Mouse (Mus musculus) midbrain, embryonic 11.5 days (tissue): ENCODE measurements at regions not wholly inside any gene's neighbourhood (a gene's known extent, or its start where the extent isn't known, plus 50 kb on each side); places are given as distances from the start of the nearest gene placed in this dataset.
A peak's percentile ranks its signal among the peaks of the same experiment; 100 is the strongest.

Experiments
- ATAC-seq: fragments of 200-750 bp; cut with Nextera tagmentation; 2 replicates; pipeline ENCODE4 v1.8.0; 2017; ENCODE audit warnings: moderate TSS enrichment, moderate library complexity; ENCODE audit not compliant: low FRiP score
- DNase-seq: peaks from one replicate; pipeline ENCODE4 v3.0.0; 2015; ENCODE audit warnings: low spot score; ENCODE audit errors: missing footprints
- H3K27ac ChIP-seq: fragments of 300-500 bp; sonication (generic); 2 replicates; pipeline ENCODE4 v1.5.1; 2014; ENCODE audit warnings: low read depth, low read length
- H3K27me3 ChIP-seq: fragments of 300-500 bp; sonication (generic); 2 replicates; pipeline ENCODE4 v1.6.1; 2014; ENCODE audit warnings: mild to moderate bottlenecking, low read length, moderate library complexity, mixed read lengths; ENCODE audit not compliant: control insufficient read depth, insufficient read depth
- H3K36me3 ChIP-seq: fragments of 300-500 bp; sonication (generic); 2 replicates; pipeline ENCODE4 v1.6.1; 2014; ENCODE audit warnings: mild to moderate bottlenecking, low read length, moderate library complexity, mixed read lengths; ENCODE audit not compliant: control insufficient read depth, insufficient read depth
- H3K4me1 ChIP-seq: fragments of 300-500 bp; sonication (generic); 2 replicates; pipeline ENCODE4 v1.6.1; 2014; ENCODE audit warnings: low read length; ENCODE audit not compliant: control insufficient read depth, insufficient read depth
- H3K4me2 ChIP-seq: fragments of 300-500 bp; sonication (generic); 2 replicates; pipeline ENCODE4 v1.6.1; 2014; ENCODE audit warnings: mild to moderate bottlenecking, moderate library complexity
- H3K4me3 ChIP-seq: fragments of 300-500 bp; sonication (generic); 2 replicates; pipeline ENCODE4 v1.5.1; 2014; ENCODE audit warnings: low read depth, low read length
- H3K9ac ChIP-seq: fragments of 300-500 bp; sonication (generic); 2 replicates; pipeline ENCODE4 v1.6.1; 2014; ENCODE audit warnings: low read length
- H3K9me3 ChIP-seq: fragments of 300-500 bp; sonication (generic); 2 replicates; pipeline ENCODE4 v1.6.1; 2016; ENCODE audit warnings: low read length; ENCODE audit not compliant: control insufficient read depth
- WGBS: fragments of 180-500 bp; shearing (Covaris S2); extraction: QIAGEN DNeasy Blood & Tissue Kit; methylation state at CpG from one replicate; pipeline ENCODE4 v1.1.7; 2014; 5-methylcytosine and 5-hydroxymethylcytosine counted together

GRCm38 (mm10) chr12:29337336-29337735, 190.8 kb upstream of the Myt1l start:
- Histone ChIP-seq H3K4me3 (no peak overlapping the region), H3K9ac (no peak overlapping the region), H3K4me1 (peaks cover 2% of the 10 kb centered on the region; the same call in 1 of the 2 replicates), H3K27ac (no peak overlapping the region), H3K4me2 (no peak overlapping the region), H3K36me3 (no peaks in the 10 kb centered on the region), H3K27me3 (no peaks in the 10 kb centered on the region), H3K9me3 (no peaks in the 10 kb centered on the region)
- 96% methylated on average over 2 of the region's 2 CpGs for WGBS
- ATAC-seq (no peak), DNase-seq (peak; percentile 60)

- Histone ChIP-seq H3K4me1 (no peaks in the 10 kb centered on the region), H3K27ac (no peak overlapping the region), H3K9me3 (no peaks in the 10 kb centered on the region), H3K9ac (no peak overlapping the region), H3K36me3 (no peaks in the 10 kb centered on the region), H3K4me2 (no peak overlapping the region), H3K27me3 (no peaks in the 10 kb centered on the region), H3K4me3 (no peak overlapping the region)
- ATAC-seq (no peak), DNase-seq (peak; percentile 56)
- 71% methylated on average over 7 of the region's 7 CpGs for WGBS
Observed at GRCm38 (mm10) chr12:29341388-29341995, 186.7 kb upstream of the Myt1l start.

GRCm38 (mm10) chr12:29343147-29343852, 184.9 kb upstream of the Myt1l start:
- H3K36me3 ChIP-seq: no peaks in the 10 kb centered on the region
- no peaks in the 10 kb centered on the region for H3K27me3 ChIP-seq
- DNase-seq: no peak
- no peaks in the 10 kb centered on the region for H3K9me3 ChIP-seq
- no peak overlapping the region for H3K4me2 ChIP-seq
- H3K27ac ChIP-seq: no peak overlapping the region
- H3K4me1 ChIP-seq: no peaks in the 10 kb centered on the region
- no peak overlapping the region for H3K9ac ChIP-seq
- no peak for ATAC-seq
- H3K4me3 ChIP-seq: no peak overlapping the region
- 78% methylated on average over 12 of the region's 12 CpGs for WGBS

GRCm38 (mm10) chr12:29348698-29349097, 179.5 kb upstream of the Myt1l start:
- H3K4me2 ChIP-seq: no peak overlapping the region
- DNase-seq (no peak), ATAC-seq (no peak)
- WGBS: 98% methylated on average over 2 of the region's 2 CpGs
- no peak overlapping the region for H3K9ac ChIP-seq
- no peaks in the 10 kb centered on the region for H3K27me3 ChIP-seq
- H3K36me3 ChIP-seq: no peaks in the 10 kb centered on the region
- no peak overlapping the region for H3K27ac ChIP-seq
- H3K4me1 ChIP-seq: peaks cover 1% of the 10 kb centered on the region
- H3K4me3 ChIP-seq: no peak overlapping the region
- H3K9me3 ChIP-seq: no peaks in the 10 kb centered on the region

- 80% methylated on average over 9 of the region's 9 CpGs for WGBS
- H3K4me2 ChIP-seq: no peak overlapping the region
- H3K27me3 ChIP-seq: no peaks in the 10 kb centered on the region
- no peak overlapping the region for H3K4me3 ChIP-seq
- no peaks in the 10 kb centered on the region for H3K9me3 ChIP-seq
- H3K9ac ChIP-seq: no peak overlapping the region
- no peaks in the 10 kb centered on the region for H3K36me3 ChIP-seq
- no peak for DNase-seq
- no peak overlapping the region for H3K27ac ChIP-seq
- ATAC-seq: no peak
- H3K4me1 ChIP-seq: peaks cover 5% of the 10 kb centered on the region
Observed at GRCm38 (mm10) chr12:29349146-29349850, 178.9 kb upstream of the Myt1l start.

GRCm38 (mm10) chr12:29353777-29354496, 174.2 kb upstream of the Myt1l start:
- Histone ChIP-seq H3K27ac (no peak overlapping the region; the same call in 1 of the 2 replicates), H3K9ac (no peak overlapping the region), H3K9me3 (no peaks in the 10 kb centered on the region), H3K4me2 (no peak overlapping the region), H3K4me1 (peaks cover 14% of the 10 kb centered on the region), H3K27me3 (no peaks in the 10 kb centered on the region; the same call in 1 of the 2 replicates), H3K36me3 (no peaks in the 10 kb centered on the region), H3K4me3 (no peak overlapping the region)
- 43% methylated on average over 9 of the region's 11 CpGs for WGBS
- ATAC-seq (peak; percentile 43; the same call in 1 of the 2 replicates), DNase-seq (no peak)

- Histone ChIP-seq H3K27ac (no peak overlapping the region), H3K4me3 (no peak overlapping the region), H3K27me3 (no peaks in the 10 kb centered on the region; the same call in 1 of the 2 replicates), H3K4me1 (peaks cover 14% of the 10 kb centered on the region), H3K4me2 (no peak overlapping the region), H3K36me3 (no peaks in the 10 kb centered on the region), H3K9me3 (no peaks in the 10 kb centered on the region), H3K9ac (no peak overlapping the region)
- WGBS: 42% methylated on average over 5 of the region's 6 CpGs
- no peak for ATAC-seq
- DNase-seq: no peak
Observed at GRCm38 (mm10) chr12:29354816-29355215, 173.4 kb upstream of the Myt1l start.

GRCm38 (mm10) chr12:29356681-29357397, 171.3 kb upstream of the Myt1l start:
- Histone ChIP-seq H3K9me3 (no peaks in the 10 kb centered on the region), H3K4me2 (peak overlapping the region; percentile 17; the same call in 1 of the 2 replicates), H3K9ac (peak overlapping the region; percentile 59), H3K4me3 (no peak overlapping the region), H3K36me3 (no peaks in the 10 kb centered on the region), H3K27me3 (no peaks in the 10 kb centered on the region; the same call in 1 of the 2 replicates), H3K4me1 (peaks cover 14% of the 10 kb centered on the region), H3K27ac (peak overlapping the region; percentile 62)
- 11% methylated on average over 11 of the region's 11 CpGs for WGBS
- ATAC-seq (peak; percentile 86), DNase-seq (peak; percentile 95)
